Mouse (Mus musculus) heart, adult 18-20 months (tissue): ENCODE data around the gene Hnrnpul2. TPM values are rescaled to one million over a fixed set of nuclear protein-coding genes. Genes with fewer than 3 reads are reported as not detected.
"Not testable (repeated sequence)": the region's sequence is repeated elsewhere in the genome, so short reads cannot be mapped to it uniquely, and the experiment has no call there.

Experiments used
- DNase-seq, 2 experiments: peaks; one replicate each; pipeline ENCODE4 v3.0.0; 2021 to 2022; ENCODE audit warnings: mixed read lengths in 1 of 2
- total RNA-seq, 2 experiments: library from RNA; stranded (reverse); gene quantifications; 2 replicates each; pipeline ENCODE4 v1.2.3; 2021

Gene Hnrnpul2
- total RNA-seq, 2 experiments from 2014 or later = 47.2 to 47.4 TPM

- peak in 1 of 2 experiments; percentile 24 for DNase-seq
Measured at GRCm38 (mm10) chr19:8851639-8852038, 31.8 kb downstream of the Hnrnpul2 start.

GRCm38 (mm10) chr19:8852236-8852928 is 32.6 kb downstream of the Hnrnpul2 start:
- peak; percentile 53 to 59 for DNase-seq

- DNase-seq = no peak
Measured at GRCm38 (mm10) chr19:8853117-8853516, 33.3 kb downstream of the Hnrnpul2 start.

GRCm38 (mm10) chr19:8857689-8858088 is 37.9 kb downstream of the Hnrnpul2 start:
- DNase-seq = peak; percentile 49 to 66

- DNase-seq = peak in 1 of 2 experiments; percentile 49
Measured at GRCm38 (mm10) chr19:8859018-8859417, 39.2 kb downstream of the Hnrnpul2 start.

GRCm38 (mm10) chr19:8864265-8864664 is 44.5 kb downstream of the Hnrnpul2 start:
- no peak for DNase-seq

- DNase-seq = not testable (repeated sequence)
Measured at GRCm38 (mm10) chr19:8870381-8870780, 50.6 kb downstream of the Hnrnpul2 start.

GRCm38 (mm10) chr19:8870838-8871237 is 51.0 kb downstream of the Hnrnpul2 start:
- DNase-seq = no peak

GRCm38 (mm10) chr19:8871267-8872186 is 51.7 kb downstream of the Hnrnpul2 start, which contains the start of gene Ubxn1:
TSS of gene Ubxn1 (plus strand) at chr19:8871496.
- peak; percentile 99 for DNase-seq

- DNase-seq = no peak
Measured at GRCm38 (mm10) chr19:8872266-8872840, 52.5 kb downstream of the Hnrnpul2 start.

- no peak for DNase-seq
Measured at GRCm38 (mm10) chr19:8875031-8875430, 55.2 kb downstream of the Hnrnpul2 start.

- DNase-seq = peak; percentile 94
Measured at GRCm38 (mm10) chr19:8880311-8881033, 60.7 kb downstream of the Hnrnpul2 start, which contains the start of gene Uqcc3. TSS of gene Uqcc3 (minus strand) at chr19:8880923.

GRCm38 (mm10) chr19:8881034-8881392 is 61.2 kb downstream of the Hnrnpul2 start:
- no peak for DNase-seq

GRCm38 (mm10) chr19:8883616-8884015 is 63.8 kb downstream of the Hnrnpul2 start, which contains the start of the genes Lbhd1 and Gm49403:
TSS of gene Lbhd1 (plus strand) at chr19:8883732.
TSS of gene Gm49403 (plus strand) at chr19:8883930.
- DNase-seq = no peak

Other genes starting within 250 kb of the Hnrnpul2 start
- gene Slc22a8, start 228.8 kb upstream of the Hnrnpul2 start, total RNA-seq = not detected
- not detected for gene Slc22a6, start 202.0 kb upstream of the Hnrnpul2 start, total RNA-seq
- gene Chrm1, start 156.2 kb upstream of the Hnrnpul2 start, total RNA-seq = under 1 TPM in 1 of 2 experiments, not detected in 1; 0.10 TPM
- 10 to 100 TPM; 42.4 to 48.1 TPM for gene Slc3a2, start 96.6 kb upstream of the Hnrnpul2 start, total RNA-seq
- 10 to 100 TPM; 18.8 to 22.3 TPM for gene Wdr74, start 84.2 kb upstream of the Hnrnpul2 start, total RNA-seq
- gene 1700092M07Rik, start 79.3 kb upstream of the Hnrnpul2 start, total RNA-seq = under 1 TPM in 1 of 2 experiments, not detected in 1; 0.72 TPM
- 10 to 100 TPM; 21.3 to 27.1 TPM for gene Stx5a, start 78.6 kb upstream of the Hnrnpul2 start, total RNA-seq
- gene Nxf1, start 62.9 kb upstream of the Hnrnpul2 start, total RNA-seq = 10 to 100 TPM; 31.6 to 35.6 TPM
- 100 to 1,000 TPM; 133 to 134 TPM for gene Tmem223, start 49.0 kb upstream of the Hnrnpul2 start, total RNA-seq
- 10 to 100 TPM; 12.0 to 12.6 TPM for gene Tmem179b, start 45.5 kb upstream of the Hnrnpul2 start, total RNA-seq
- gene Taf6l, start 33.6 kb upstream of the Hnrnpul2 start, total RNA-seq = 1 to 10 TPM; 7.2 to 8.6 TPM
- 10 to 100 TPM; 58.3 to 60.9 TPM for gene Polr2g, start 21.4 kb upstream of the Hnrnpul2 start, total RNA-seq
- gene Zbtb3, start 17.5 kb upstream of the Hnrnpul2 start, total RNA-seq = 1 to 10 TPM in 1 of 2 experiments, under 1 TPM in 1; 0.79 to 1.6 TPM
- gene Ttc9c, start 677 bp upstream of the Hnrnpul2 start, total RNA-seq = 10 to 100 TPM; 13.6 to 18.3 TPM
- not detected for gene AC129217.1, start 9.8 kb downstream of the Hnrnpul2 start, total RNA-seq
- gene Bscl2, start 17.5 kb downstream of the Hnrnpul2 start, total RNA-seq = 10 to 100 TPM; 24.7 to 32.2 TPM
- gene Gng3, start 19.2 kb downstream of the Hnrnpul2 start, total RNA-seq = not detected
- gene Lrrn4cl, start 30.8 kb downstream of the Hnrnpul2 start, total RNA-seq = 1 to 10 TPM; 2.3 to 3.6 TPM
- gene Ubxn1, start 51.5 kb downstream of the Hnrnpul2 start, total RNA-seq = 100 to 1,000 TPM; 125 to 132 TPM
- gene Uqcc3, start 60.9 kb downstream of the Hnrnpul2 start, total RNA-seq = 10 to 100 TPM; 55.9 to 62.8 TPM
- gene Lbhd1, start 63.7 kb downstream of the Hnrnpul2 start, total RNA-seq = 1 to 10 TPM; 1.6 to 3.8 TPM
- gene Gm49403, start 63.9 kb downstream of the Hnrnpul2 start, total RNA-seq = not detected
- 10 to 100 TPM; 19.1 to 20.1 TPM for gene 1810009A15Rik, start 68.8 kb downstream of the Hnrnpul2 start, total RNA-seq
- gene Gm49416, start 68.9 kb downstream of the Hnrnpul2 start, total RNA-seq = 1 to 10 TPM in 1 of 2 experiments, not detected in 1; 3.4 TPM
- gene Ints5, start 73.0 kb downstream of the Hnrnpul2 start, total RNA-seq = 10 to 100 TPM; 11.2 to 11.5 TPM
- gene Ganab, start 78.1 kb downstream of the Hnrnpul2 start, total RNA-seq = 10 to 100 TPM; 45.0 to 52.1 TPM
- 10 to 100 TPM; 38.0 to 38.7 TPM for gene B3gat3, start 100.4 kb downstream of the Hnrnpul2 start, total RNA-seq
- gene Rom1, start 109.3 kb downstream of the Hnrnpul2 start, total RNA-seq = 10 to 100 TPM; 25.7 to 34.7 TPM
- gene Eml3, start 109.5 kb downstream of the Hnrnpul2 start, total RNA-seq = 1 to 10 TPM; 5.7 to 7.6 TPM
- 10 to 100 TPM; 28.8 to 30.1 TPM for gene Mta2, start 121.9 kb downstream of the Hnrnpul2 start, total RNA-seq
- 1 to 10 TPM; 8.2 to 9.5 TPM for gene Tut1, start 133.8 kb downstream of the Hnrnpul2 start, total RNA-seq
- gene Eef1g, start 147.0 kb downstream of the Hnrnpul2 start, total RNA-seq = 100 to 1,000 TPM; 239 to 257 TPM
- gene Ahnak, start 169.3 kb downstream of the Hnrnpul2 start, total RNA-seq = 100 to 1,000 TPM; 341 to 356 TPM